Mouse (Mus musculus): ENCODE measurements around the gene Skap1.

GRCm38 (mm10) chr11:96542561-96542960 lies 78.2 kb downstream of the Skap1 start:
- TF ChIP-seq POLR2A (IDR thresholded peaks at IDR 0.05; ENCODE audit: control insufficient read depth in 1 of 2, insufficient read depth in 1 of 2, low read depth in 1 of 2, low read length in 2 of 2, poor library complexity in 1 of 2) = no peak
- no peak for TF ChIP-seq CTCF (IDR thresholded peaks at IDR 0.05 in 2 of 3, conservative IDR thresholded peaks at IDR 0.05 in 1 of 3; ENCODE audit: control insufficient read depth in 1 of 3, insufficient read depth in 1 of 3, low read depth in 2 of 3, low read length in 3 of 3, poor library complexity in 1 of 3, severe bottlenecking in 1 of 3)
- no peak for TF ChIP-seq POLR2AphosphoS5 (IDR thresholded peaks at IDR 0.05; ENCODE audit: borderline replicate concordance, low read depth, low read length)
- no peak for TF ChIP-seq TBP (IDR thresholded peaks at IDR 0.05; ENCODE audit: low read depth, low read length)
- TF ChIP-seq RCOR1 (IDR thresholded peaks at IDR 0.05; ENCODE audit: low read depth, low read length) = no peak
